Mouse (Mus musculus): ENCODE measurements at regions not wholly inside any gene's neighbourhood (a gene's known extent, or its start where the extent isn't known, plus 50 kb on each side); places are given as distances from the start of the nearest gene placed in this dataset.

GRCm38 (mm10) chr1:30583860-30584259 is 289.9 kb downstream of the Phf3 start:
- TF ChIP-seq POLR2A (IDR thresholded peaks at IDR 0.05; ENCODE audit: low read depth, low read length) (no peak), CTCF (conservative IDR thresholded peaks at IDR 0.05; ENCODE audit: insufficient read depth, insufficient read length, low read depth, low read length) (no peak)

Measured in kidney, adult 2 months (tissue).